Mouse (Mus musculus): ENCODE data around the gene Tmem129.
A peak's percentile ranks its signal among the peaks of the same experiment; 100 is the strongest.

Gene Tmem129

DNA sequence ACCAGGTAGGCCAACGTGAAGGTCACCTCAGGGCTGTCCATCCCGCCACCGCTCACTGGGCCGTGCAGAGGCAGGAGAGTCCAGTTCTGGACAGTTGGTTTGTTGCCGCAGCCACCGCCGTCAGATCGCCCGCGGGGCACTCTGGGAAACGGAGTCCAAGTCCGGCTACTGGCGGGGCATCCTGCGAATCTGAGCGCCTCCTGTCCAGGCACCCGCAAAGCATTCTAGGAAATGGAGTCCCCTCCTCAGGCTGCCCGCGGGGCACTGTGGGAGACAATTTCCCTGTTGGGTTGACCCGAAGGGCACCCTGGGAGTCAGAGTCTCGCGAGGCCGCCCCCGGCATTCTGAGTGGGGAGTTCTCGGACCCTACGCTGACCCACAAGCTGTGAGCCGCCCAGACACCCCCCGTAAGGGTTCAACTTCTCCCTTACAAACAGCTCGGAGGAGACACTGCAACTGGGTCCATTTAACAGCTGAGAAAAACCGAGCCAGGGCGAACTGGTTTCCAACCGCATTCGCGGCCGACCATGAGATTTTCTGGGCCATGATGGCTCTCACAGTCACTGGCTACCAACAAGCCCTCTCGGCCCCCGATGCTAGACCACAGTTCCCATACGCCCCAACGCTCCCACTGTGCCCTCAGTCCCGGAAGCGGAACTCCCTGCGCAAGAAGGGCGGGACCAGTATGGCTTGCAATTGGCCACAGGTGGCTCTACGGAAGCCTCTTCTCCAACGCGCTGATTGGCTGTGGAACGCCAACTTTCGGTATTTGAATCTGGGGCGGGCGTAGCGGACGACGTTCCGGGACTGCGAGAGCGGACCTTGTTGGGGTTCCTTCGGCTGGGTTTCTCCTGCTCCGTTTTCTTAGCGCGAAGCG, at the start of gene Tmem129, which contains the start of gene Tacc3:
Tmem129 (minus strand) TSS at position 630 of the 877 bp plus-strand sequence.
Tacc3 (plus strand) TSS at position 342 of the 877 bp plus-strand sequence.
- peak; percentile 97 to 99 for DNase-seq (ENCODE audit: low spot score in 2 of 2)

DNA sequence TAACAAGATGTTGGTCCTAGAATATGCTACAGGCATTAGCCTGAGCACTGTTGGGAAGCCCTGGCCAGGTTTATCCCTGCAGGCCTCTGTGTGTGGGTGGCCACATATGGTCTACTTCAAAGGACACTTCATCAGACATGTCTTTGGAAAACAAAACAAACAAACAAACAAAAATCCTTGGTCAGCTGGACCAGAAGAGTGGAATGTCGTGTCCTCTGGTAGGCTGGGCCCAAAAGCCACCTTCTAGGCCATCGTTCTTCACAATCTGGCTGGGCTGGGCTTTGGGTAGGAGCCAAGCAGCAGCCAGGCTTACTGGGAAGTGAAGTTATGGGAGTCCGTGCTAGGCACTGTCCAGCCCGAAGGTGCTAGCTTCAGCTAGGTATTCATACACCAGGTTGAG, 48.9 kb upstream of the Tmem129 start:
- no peak for DNase-seq (ENCODE audit: low spot score in 2 of 2)

GRCm38 (mm10) chr5:33706350-33706629, 48.1 kb upstream of the Tmem129 start:
- no peak for DNase-seq (ENCODE audit: low spot score in 2 of 2)

- DNase-seq (ENCODE audit: low spot score in 2 of 2): no peak
These were observed 47.6 kb upstream of the Tmem129 start for GRCm38 (mm10) chr5:33705612-33706349.

GRCm38 (mm10) chr5:33704945-33705611, 46.9 kb upstream of the Tmem129 start:
- DNase-seq (ENCODE audit: low spot score in 2 of 2): no peak

DNA sequence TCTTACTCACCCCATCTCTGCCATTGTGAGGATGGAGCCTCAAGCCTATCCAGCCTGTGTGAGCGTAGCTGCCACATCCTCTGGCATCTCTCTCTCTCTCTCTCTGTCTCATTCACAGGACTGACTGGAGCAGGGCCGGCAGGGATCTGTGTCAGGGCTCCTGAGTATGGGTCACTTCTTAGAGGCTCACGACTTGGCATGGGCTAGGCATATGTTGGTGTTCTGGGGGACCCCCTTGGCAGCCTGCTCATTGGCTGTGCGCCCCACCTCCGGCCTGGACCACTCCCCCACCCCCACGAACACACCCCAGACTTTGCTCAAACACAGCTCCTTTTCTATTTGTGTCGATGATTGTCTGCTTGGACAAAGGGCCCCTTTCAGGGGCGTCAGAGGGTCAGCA, 45.8 kb upstream of the Tmem129 start:
- no peak for DNase-seq (ENCODE audit: low spot score in 2 of 2)

DNA sequence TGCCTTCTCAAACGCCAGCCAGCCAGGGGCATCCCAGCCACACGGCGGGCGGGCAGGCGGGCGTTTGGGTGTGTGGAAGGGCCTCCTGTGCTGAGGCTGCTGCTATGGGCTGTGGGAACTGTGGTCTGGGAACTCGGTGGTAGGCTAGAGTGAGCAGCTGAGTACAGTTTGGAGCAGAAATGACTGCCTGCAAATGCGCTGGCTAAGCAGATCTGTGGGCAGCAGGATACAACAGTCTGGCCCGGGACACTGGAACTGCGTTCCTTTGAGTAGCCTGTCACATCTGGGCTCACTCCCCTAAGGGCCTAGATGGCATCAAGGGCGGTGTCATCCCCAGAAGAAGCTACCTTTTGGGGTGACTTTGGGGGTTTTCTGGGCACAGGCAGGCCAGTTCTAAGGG, 43.6 kb upstream of the Tmem129 start:
- DNase-seq (ENCODE audit: low spot score in 2 of 2): no peak

DNA sequence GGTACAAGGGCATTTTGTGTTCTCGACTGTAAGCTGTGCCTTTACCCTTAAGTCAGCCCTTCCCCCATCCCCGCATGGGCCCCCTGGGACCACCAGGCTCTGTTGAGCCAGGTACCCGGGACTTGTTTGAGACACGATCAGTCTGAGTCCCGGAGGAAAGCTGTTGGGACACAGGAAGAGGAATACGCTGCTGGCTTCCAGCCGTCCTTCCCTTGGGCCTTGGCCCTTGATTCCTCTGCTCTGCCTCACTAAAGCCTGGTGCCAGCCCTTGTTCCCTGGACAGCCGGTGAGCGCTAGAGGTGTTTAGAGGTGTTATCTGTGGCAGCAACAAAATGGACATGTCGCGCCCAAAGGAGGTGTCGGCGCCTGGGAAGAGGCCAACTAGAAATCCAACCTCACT, 41.8 kb upstream of the Tmem129 start:
- no peak for DNase-seq (ENCODE audit: low spot score in 2 of 2)

DNA sequence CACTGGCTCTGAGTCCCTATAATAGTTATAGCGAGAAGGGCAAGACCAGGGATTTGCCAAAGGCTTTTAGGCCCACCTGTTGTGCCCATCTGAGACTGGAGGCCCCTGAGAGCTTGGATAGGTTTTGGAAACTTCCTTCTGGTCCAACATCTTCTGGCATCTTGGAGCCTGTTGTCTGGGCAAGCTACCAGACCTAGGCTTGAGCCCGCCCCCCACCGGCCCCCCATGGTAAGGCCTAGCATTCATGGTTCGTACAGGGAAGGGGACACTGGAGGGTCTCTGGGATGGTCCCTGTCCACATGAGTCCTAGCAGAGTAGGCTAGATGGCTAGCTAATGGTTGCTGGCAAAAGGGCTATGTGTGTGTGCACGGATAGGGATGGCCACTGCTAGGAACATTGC, 40.5 kb upstream of the Tmem129 start:
- no peak for DNase-seq (ENCODE audit: low spot score in 2 of 2)

- DNase-seq (ENCODE audit: low spot score in 2 of 2): no peak
These were observed 39.8 kb upstream of the Tmem129 start for GRCm38 (mm10) chr5:33697947-33698512.

DNA sequence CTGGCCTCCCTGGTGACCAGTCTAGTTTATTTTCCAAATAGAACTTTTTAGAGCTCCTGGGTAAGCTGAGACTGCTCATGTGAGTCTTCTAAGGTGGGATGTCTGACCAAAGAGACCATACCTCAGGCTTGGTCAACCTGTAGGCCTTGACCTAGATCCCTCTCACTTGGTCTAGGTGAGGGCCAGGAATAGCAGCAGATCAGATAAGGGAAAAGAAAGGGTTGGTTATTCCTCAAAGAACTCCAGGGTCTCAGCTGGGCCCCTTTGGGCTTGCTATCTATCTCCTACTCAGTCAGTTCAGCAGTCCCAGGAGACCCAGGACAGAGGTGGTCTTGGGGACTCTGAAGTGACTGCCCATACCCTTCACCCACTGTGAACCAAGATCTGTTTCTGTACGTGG, 39.3 kb upstream of the Tmem129 start:
- no peak for DNase-seq (ENCODE audit: low spot score in 2 of 2)

- no peak for DNase-seq (ENCODE audit: low spot score in 2 of 2)
These were observed 38.2 kb upstream of the Tmem129 start for GRCm38 (mm10) chr5:33696430-33696829.

- DNase-seq (ENCODE audit: low spot score in 2 of 2): no peak
These were observed 37.5 kb upstream of the Tmem129 start for GRCm38 (mm10) chr5:33695718-33696121.

DNA sequence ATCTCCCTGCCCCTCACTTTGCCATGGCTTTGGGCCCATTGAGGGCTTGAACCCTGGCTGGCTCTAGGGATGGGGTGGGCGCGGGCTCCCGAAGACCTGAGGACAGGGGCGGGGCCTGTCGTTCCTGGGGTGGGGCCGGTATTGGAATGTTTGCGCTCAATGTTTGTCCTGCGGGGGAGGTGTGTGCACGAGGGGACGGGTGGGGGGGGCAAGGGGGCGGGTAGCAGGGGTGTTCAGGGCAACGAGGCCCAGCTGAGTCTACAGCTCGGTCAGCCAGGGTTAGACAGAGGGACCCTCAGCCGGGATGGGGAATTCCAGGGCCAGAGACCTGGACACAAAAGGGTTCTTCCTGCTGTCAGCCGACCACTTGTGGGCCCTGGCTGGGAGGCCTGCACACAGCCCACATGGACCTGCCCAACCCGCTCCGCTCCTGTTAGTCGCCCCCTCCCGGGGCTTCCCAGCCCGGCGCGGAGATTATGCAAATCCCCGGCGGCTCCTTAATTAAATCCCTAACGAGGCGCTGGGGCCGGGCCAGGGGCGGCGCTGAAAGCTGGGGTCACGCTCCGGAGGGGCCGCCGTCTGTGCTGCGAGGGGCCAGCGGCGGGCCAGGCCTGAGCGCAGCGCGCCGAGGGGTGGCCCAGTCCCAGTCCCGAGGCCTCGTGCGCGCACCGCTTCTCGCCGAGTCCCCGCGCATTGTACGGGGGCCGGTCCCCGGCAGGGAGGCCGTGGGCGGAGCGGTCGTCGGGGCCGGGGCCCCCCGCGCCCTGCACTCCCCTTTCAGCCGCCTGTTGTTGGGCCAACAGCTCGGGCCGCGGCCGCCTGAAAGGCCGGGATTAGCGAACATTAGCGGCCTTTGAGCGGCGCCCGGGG, 36.9 kb upstream of the Tmem129 start:
- DNase-seq (ENCODE audit: low spot score in 2 of 2): peak; percentile 39 to 40

GRCm38 (mm10) chr5:33694461-33694847, 36.2 kb upstream of the Tmem129 start:
- no peak for DNase-seq (ENCODE audit: low spot score in 2 of 2)

- no peak for DNase-seq (ENCODE audit: low spot score in 2 of 2)
These were observed 34.2 kb upstream of the Tmem129 start for GRCm38 (mm10) chr5:33692393-33692792.

DNA sequence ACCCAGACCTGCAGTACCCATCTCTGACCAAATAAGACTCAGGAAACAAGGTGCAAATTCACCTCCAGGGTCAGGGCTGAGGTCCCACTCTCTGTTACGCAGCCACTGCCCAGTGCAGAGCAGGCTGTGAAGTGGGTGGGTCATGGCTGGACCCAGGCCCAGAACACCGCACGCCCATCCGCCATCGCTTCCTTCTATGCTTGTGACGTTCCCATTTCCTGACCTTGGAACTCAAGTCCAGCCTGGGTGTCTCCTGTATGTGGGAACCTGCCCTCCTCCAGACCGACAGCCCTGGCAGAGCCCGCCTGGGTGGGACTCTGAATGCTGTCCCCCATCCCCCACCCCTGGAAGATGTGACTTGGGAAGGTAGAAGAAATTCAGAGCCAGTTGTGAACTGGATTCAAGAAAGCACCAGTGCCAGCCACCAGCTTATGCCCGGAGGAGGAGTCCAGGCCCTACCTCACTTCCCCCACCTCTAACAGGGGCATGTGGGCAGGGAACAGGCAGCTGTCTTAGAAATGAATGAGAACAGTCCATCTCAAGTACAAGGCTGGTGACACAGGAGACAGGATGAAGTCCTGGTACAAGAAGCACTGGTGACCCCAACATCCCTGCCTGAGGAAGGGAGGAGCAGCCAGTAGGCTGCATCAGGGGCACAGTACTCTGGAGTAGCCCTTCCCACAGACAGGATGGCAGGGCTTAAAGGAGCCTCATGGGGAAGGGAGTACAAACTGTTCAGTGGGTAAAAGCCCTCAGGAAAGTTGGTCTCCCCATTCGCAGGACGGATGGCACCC, 31.8 kb upstream of the Tmem129 start:
- DNase-seq (ENCODE audit: low spot score in 2 of 2): no peak

- DNase-seq (ENCODE audit: low spot score in 2 of 2): no peak
These were observed 31.1 kb upstream of the Tmem129 start for GRCm38 (mm10) chr5:33689221-33689844.

- no peak for DNase-seq (ENCODE audit: low spot score in 2 of 2)
These were observed 30.3 kb upstream of the Tmem129 start for GRCm38 (mm10) chr5:33688278-33689220.
